Comparison of ENCODE assay signal across 18 mouse cellular contexts in genomic region chr4:134985626-134986335, GRCm38 (mm10). TPM values are rescaled to one million over a fixed set of nuclear protein-coding genes. Genes with fewer than 3 reads are reported as not detected.
DNase-seq lines count a peak whose midpoint lies in the region; ATAC-seq lines count a peak whose summit lies in the region.
"Had no signal": no experiment of that assay in that cellular context is flagged by ENCODE, and none has a peak within 500 bp of the region (broad histone marks: within the 10 kb centered on the region; RNA-seq: fewer than 3 reads in every experiment).

No protein-coding gene starts in this region.

- H3K27me3 ChIP-seq in liver, embryonic 13.5 days, result peaks cover 17% of the 10 kb centered on the region; the same call in 1 of the 2 replicates
- H3K27me3 ChIP-seq: embryonic facial prominence, embryonic 15.5 days; forebrain, embryonic 12.5 days; Patski had no signal

- 79% methylated on average over 11 of the region's 11 CpGs for WGBS in liver, embryonic 13.5 days (ENCODE audit: insufficient replicate concordance)

- DNase-seq in adrenal gland, adult (ENCODE audit: inconsistent age in 2 of 2, low spot score in 1 of 2), result peak; percentile 11 to 44
- DNase-seq in adrenal gland, postnatal 4 days (ENCODE audit: low spot score in 2 of 2), result no peak
- DNase-seq in liver, embryonic 13.5 days, result no peak
- DNase-seq in liver, result no peak
- peak; percentile 59 for DNase-seq in cerebellum, adult 9-11 months
- peak; percentile 29 for DNase-seq in retina, embryonic 14.5 days (ENCODE audit: low spot score)
- DNase-seq in kidney, postnatal 36 days, result no peak
- DNase-seq in thymus, postnatal 10 days (ENCODE audit: low spot score in 2 of 2), result no peak
- DNase-seq: kidney, postnatal 14 days; lung, adult 18-20 months; lung, postnatal 36 days; thymus, postnatal 14 days had no signal

- 0 out of 2 replicates have a peak, but pooled peaks cover 5% of the 10 kb centered on the region for H3K9me3 ChIP-seq in liver, embryonic 13.5 days (replicated peaks)
- H3K9me3 ChIP-seq: embryonic facial prominence, embryonic 15.5 days; forebrain, embryonic 12.5 days; midbrain, embryonic 10.5 days had no signal

- H3K4me2 ChIP-seq in liver, embryonic 13.5 days, result no peak overlapping the region
- H3K4me2 ChIP-seq: embryonic facial prominence, embryonic 15.5 days; forebrain, embryonic 12.5 days; hindbrain, embryonic 14.5 days had no signal

- peaks cover 37% of the 10 kb centered on the region for H3K4me1 ChIP-seq in liver, embryonic 13.5 days (replicated peaks)

- no peak overlapping the region for H3K9ac ChIP-seq in liver, embryonic 13.5 days
- H3K9ac ChIP-seq: embryonic facial prominence, embryonic 15.5 days; forebrain, embryonic 12.5 days; hindbrain, embryonic 14.5 days had no signal

- ATAC-seq in liver, embryonic 13.5 days (ENCODE audit: low read depth), result no peak
- ATAC-seq: intestine, postnatal 0 days; Patski had no signal

- no peak overlapping the region for H3K4me3 ChIP-seq in liver, embryonic 13.5 days (replicated peaks)
- H3K4me3 ChIP-seq: embryonic facial prominence, embryonic 15.5 days; forebrain, embryonic 12.5 days; midbrain, embryonic 10.5 days had no signal

- peak overlapping the region; percentile 53; the same call in 1 of the 2 replicates for H3K27ac ChIP-seq in liver, embryonic 13.5 days
- H3K27ac ChIP-seq: embryonic facial prominence, embryonic 15.5 days; forebrain, embryonic 12.5 days; hindbrain, embryonic 14.5 days; midbrain, embryonic 10.5 days had no signal

- no peaks in the 10 kb centered on the region for H3K36me3 ChIP-seq in liver, embryonic 13.5 days
- H3K36me3 ChIP-seq: embryonic facial prominence, embryonic 15.5 days; forebrain, embryonic 12.5 days; midbrain, embryonic 10.5 days had no signal

RNA-seq across cellular contexts. Expression of gene Syf2, which starts 55.1 kb away (rescaled TPM):
- total RNA-seq in adrenal gland, postnatal 4 days (2021), result 10 to 100 TPM; 82.4 to 93.3 TPM
- 61.7 and 77.5 TPM in 2 replicates for polyA plus RNA-seq in liver, embryonic 13.5 days (2015; fragmentation: Nextera tagmentation; extraction: Ambion mirVana)

Comparison
In these comparisons a context has a peak if more than half of its experiments do, and no peak if none do; other contexts are left out.
1. DNase-seq: peak in adrenal gland, adult (2 of 2), cerebellum, adult 9-11 months (single experiment) and retina, embryonic 14.5 days (single experiment); none in adrenal gland, postnatal 4 days (0 of 2), liver, embryonic 13.5 days (single experiment), liver (single experiment), kidney, postnatal 36 days (0 of 2) and thymus, postnatal 10 days (0 of 2).